Mouse (Mus musculus) gastrocnemius, postnatal 36 days (tissue): ENCODE data around the gene Nr2e1. TPM values are rescaled to one million over a fixed set of nuclear protein-coding genes. Genes with fewer than 3 reads are reported as not detected.

Experiments
- DNase-seq, 2 experiments: peaks; one replicate each; pipeline ENCODE4 v3.0.0; 2022
- intact Hi-C: fragments of 180-260 bp; cut with DNase I; formaldehyde crosslinking; loops from one replicate; pipeline ENCODE4 v1.15.1; 2025
- total RNA-seq, 2 experiments: library from RNA; stranded (reverse); gene quantifications; 2 replicates each; pipeline ENCODE4 v1.2.3; 2021

The Nr2e1 gene
- total RNA-seq, 2 experiments from 2014 or later: not detected

GRCm38 (mm10) chr10:42590261-42591184, 7.1 kb upstream of the Nr2e1 start:
- DNase-seq: no peak
- intact Hi-C loops: no loop called here

DNA sequence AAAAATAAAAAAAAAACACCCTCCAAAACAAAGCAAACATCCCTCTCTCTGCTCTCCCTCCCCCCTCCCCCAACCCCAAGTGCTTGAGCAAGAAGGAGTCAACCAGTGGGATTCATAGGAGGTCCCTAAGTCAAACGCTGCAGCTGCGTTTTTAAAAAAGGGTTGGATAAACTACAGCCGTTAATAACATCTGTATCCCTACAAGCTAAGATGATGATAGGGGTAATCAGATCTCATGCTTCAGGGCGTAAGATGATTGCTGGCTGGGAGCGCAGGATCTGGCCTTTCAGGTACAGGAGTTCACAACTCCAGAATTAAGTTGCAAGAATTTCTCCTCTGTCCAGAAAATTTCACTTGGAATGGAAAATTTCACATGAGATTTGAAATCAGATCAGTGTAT, 6.1 kb upstream of the Nr2e1 start:
- DNase-seq: no peak
- intact Hi-C loops: no loop called here

GRCm38 (mm10) chr10:42587961-42588750, 4.7 kb upstream of the Nr2e1 start:
- intact Hi-C loops: no loop called here
- no peak for DNase-seq

DNA sequence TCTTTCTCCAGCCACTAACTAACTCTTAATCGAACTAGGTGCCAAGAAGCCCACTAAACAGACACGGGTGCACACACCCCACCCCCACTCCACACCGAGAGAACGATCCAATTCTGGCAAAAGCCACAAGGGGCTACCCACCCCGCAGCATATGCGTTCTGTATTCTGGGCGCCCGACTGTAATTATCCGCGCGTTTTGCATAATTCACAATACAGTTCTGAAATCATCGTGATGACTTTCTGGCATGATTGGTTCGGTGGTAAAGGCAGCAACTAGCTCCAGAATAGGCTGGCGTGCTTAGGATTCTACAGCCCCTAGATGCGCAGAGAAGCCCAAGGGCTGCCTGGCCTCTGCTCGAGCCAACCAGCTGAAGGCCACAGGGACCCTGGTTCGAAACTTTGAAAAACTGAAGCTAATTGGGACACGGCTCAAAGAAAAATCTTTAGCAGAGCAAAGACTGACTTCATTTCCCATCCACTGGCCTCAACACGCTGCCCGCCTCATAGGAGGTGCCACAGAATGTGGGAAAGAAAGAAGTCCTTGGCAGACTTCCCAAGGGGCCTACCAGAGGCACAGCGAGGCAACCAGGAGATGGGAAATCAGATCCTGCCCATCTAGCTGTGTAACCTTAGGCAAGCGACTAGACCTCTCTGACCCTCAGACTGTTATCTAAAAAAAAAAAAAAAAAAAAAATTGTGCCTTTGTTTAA, 2.3 kb upstream of the Nr2e1 start:
- intact Hi-C loops: no loop called here
- DNase-seq: no peak

GRCm38 (mm10) chr10:42585156-42585555, 1.7 kb upstream of the Nr2e1 start:
- no peak for DNase-seq
- intact Hi-C loops: no loop called here

DNA sequence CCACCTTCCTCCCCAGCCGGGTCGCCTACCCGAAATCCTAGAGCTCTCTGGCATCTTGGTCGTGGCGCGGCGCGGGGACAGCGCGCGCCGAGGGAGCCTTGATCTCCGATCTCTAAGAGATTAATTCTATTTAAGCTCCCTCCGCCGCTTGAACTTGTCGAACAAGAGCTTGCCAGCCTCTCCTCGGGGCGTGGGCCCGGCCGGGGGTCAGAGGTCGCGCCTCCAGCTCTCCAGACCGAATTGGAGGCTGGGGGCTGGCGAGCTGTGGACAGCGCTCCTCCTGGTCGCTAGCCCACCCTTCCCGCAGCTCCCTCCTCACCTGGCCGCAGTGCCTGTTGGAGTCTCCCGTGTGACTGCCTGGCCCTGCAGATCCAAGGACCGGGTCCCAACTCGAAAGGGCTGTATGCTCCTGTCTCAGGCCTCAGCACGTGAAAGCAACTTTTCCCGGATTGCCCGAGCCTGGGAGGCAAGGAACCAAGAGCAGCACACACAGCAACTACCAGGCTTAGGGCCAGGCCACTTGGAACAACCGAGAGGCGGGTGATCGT, 1.1 kb upstream of the Nr2e1 start:
- no peak for DNase-seq
- intact Hi-C loops: no loop called here

DNA sequence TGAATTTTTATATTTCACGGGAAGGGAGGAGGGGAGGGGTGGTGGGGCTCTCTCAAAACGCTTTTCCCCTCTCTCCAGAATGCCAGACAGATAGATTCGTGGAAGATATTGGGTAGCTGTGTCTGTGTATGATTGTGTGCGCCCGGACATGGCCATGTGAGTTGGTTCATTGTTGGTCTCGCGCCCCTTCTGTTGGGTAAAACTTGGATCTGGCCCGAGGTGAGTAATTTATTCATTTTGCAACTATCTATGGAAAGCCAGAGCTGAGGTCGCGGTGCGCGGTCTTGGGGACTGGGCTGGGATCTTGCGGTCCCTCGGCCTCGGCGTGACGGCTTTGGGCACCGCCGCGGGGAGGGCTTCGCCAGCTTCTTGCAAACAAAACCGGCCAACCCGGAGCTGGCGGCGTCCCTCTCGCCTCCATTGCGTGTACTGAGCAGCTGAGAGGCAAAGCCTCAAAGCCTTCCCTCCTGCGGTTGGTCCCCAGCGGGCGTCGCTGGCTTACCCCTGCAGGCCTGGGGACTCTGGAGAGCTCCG, 537 bp upstream of the Nr2e1 start:
- intact Hi-C loops: no loop called here
- no peak for DNase-seq

DNA sequence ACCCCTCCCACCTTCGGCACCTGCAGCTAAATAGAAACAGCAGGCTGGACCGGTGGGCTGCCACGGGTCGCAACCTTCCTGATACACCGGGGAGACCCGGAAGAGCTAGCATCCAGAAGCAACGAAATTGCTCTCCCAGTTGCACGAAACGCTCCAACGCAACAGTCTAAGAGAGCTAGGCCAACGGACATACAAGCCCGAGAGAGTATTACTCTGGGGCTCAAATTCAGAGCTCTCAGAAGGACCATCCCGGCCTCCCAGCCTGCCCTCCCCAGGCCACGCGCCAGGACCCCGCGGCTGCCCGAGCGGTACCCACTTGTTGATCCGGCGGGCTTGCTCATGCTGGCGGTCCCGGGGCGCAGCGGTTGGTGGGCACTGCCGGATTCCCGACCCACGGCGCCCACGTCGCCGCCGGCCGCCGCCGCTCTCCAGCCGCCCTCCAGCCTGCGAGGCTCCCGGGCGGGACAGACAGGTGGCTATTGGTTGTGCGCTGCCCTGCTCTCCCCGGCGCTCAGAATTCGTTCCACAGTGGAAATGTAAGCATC, 794 bp downstream of the Nr2e1 start:
- intact Hi-C loops: no loop called here
- no peak for DNase-seq

DNA sequence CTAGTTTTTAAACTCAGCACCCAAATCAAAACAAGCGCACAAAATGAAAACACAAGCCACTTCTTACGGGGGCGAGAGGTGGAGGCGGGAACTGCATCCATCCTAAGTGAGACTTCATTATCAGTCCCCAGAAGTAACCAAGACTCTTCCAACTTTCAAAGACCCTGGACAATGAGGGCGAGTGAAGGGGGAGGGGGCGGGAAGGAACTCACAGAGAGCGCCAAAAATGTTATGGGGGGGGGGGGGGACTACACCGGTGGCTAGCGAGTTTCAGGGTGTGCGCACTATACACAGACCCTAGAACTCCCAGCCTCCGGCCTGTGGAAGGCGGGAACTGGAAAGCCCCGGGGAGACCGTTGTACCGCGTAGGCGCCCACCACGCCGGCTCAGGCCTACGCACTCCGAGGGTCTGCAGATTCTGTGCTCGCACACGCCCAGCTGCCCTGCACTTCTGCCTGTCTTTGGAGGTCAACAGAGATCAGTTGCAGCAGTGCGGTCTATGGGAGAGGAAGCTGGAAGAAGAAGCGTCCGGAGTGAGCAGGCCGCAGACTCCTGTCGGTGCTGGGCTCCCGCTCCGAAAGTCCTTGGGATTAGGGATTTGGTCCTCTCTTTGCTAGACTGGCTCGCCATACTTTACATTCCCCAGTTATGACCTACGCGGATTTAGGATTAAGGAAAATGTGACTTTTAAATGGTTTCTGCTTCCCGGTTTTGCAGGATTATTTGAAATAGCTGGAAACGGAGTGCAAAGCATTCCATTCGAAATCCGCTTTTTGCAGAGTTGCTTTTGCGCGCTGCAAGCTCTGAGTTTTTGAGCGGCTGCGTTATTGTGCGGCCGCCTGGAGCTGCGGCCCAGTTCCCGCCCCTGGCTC, 1.5 kb downstream of the Nr2e1 start:
- no peak for DNase-seq
- intact Hi-C loops: no loop called here

DNA sequence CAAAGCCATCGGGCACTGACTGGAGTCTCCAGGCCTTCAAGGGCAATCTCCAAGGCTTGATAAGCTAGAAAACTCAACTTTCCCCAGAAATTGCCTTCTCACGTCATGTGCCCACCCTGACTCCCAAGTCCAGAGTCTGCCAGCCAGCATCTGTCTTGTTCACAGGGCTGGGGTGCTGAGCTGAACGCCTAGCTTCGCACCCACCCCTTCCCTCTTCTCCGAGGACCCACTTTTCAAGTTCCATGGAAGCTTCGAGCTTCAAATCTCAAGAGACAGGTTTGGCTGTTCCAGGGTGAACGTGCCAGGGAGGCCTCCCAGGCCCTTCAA, 2.5 kb downstream of the Nr2e1 start:
- DNase-seq: no peak
- intact Hi-C loops: no loop called here

DNA sequence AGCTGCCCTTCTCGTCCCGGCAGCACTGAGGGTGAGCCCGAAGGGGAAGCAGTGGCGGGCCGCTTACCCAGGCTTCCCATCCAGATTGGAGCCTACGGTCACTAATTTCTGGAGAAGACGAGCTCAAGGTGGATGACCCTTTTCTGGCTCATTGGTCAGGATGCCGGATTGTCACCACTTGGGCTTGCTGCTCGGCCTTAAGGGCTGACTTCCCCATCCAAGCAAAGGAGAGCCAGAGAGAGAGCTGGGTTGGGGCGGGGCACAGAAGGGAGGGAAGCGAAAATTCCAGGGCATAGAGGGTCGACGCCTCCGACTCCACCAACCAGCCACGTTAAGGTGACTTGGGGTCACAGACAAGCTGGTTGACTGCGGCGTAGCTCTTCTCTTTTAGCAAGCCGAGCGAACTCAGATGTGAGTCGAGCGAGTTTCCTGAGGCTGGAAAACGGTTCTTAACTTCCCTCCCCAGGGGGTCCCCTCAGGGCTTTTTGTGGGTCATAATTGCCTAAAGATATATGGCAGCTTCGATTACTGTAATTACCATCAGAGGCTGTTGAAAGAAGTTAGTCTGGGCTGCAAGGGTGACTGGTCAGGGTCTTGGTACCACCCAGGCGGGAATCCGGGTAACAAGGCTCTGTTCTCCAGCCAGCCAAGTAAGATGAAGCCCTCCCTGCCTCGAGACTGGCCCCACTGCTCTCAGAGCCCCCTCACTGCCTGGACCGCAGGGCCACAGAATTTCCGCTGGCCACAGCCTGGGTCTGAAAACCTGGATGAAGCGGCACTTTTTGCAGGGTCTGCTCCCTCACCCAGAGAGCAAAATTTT, 3.1 kb downstream of the Nr2e1 start:
- intact Hi-C loops: no loop called here
- DNase-seq: no peak

DNA sequence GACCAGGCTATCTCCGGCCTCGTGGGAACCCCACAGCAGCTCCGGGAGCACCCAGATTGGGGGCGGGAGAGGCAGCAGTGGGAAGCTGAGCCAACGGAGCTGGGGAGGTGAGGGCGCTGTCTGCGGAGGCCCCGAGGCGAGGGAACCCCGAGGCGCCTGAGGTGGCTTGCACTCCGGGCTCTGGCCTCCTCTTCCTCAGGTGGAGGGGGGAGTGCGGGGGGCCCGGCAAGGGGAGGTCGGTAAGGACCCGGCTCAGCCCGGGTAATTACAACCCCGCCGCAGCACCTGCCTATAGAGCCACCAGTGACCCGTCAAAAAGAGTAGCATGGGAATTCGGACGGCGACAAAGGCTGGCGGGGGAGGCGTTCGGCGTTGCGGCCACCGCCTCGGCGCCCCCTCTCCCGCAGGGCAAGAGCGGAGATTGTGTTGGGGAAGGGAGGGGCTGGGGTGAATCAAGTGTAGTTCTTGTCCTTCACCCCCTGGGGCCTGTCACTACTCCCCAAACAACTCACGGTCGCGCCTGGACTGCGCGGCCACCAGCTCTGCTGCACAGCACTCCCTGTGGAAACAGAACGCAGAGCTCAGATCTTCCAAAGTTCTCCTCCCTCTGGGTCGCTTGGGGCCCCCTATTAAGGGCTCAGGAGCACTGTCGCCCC, 3.8 kb downstream of the Nr2e1 start:
- no peak for DNase-seq
- intact Hi-C loops: no loop called here

- intact Hi-C loops: no loop called here
These were observed 4.5 kb downstream of the Nr2e1 start for GRCm38 (mm10) chr10:42578698-42579474.

DNA sequence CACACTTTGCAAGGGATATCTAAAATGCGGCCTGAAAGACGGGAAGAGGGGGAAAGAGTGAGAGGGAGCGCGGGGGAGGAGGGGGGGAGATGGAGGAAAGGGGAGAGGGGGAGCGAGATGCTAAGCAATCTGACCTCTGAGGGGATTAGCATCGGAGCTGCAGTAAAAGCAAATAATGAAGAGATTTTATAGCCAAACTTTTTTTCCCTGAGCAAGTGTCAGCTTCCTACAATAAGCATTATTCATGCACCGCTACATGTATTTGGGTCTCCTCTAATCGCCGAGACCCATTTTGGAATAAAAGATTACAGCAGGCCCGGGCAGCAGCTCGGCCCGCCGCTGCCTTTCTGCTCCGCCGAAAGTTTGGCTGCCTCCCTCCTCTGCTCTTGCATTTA, 5.2 kb downstream of the Nr2e1 start:
- DNase-seq: no peak
- intact Hi-C loops: no loop called here

More at GRCm38 (mm10) chr10:42578698-42579474, 4.5 kb downstream of the Nr2e1 start:
- DNase-seq: no peak

DNA sequence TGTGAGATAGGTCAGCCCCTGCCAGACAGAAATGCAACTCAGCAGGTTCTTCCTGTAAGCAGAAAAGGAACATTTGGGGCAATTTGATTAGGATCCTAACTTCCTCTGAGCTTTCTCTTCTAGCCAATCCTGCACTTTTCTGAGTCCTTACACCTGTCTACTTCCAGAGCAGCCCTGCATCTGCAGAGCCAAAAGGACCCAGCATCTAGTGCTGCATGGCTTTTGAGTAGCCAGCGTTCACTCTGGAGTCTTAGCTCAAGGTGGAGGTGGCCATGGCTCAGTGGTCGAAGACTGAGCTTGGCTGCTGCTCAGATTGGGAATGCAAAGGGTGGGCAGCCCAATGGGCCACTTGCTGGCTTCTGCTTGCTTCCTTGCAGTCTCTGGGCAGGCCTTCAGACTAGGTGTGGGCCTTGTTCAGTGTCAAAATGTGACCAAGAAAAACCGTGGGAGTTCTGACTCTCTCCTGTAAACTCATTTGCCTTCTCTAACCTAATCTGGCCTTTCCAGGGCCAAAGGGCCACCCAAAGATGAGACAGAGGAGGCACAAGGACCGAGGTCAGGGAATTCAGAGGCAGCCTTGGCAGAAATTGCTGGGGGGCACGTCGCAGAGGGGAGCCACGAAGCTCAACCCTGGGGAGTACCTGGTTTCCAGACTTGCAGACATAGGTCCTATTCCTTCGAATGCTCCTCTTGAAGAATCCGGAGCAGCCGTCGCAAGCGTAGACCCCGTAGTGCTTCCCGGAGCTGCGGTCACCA, 5.7 kb downstream of the Nr2e1 start:
- no peak for DNase-seq
- intact Hi-C loops: no loop called here

GRCm38 (mm10) chr10:42574639-42575038, 8.8 kb downstream of the Nr2e1 start:
- intact Hi-C loops: no loop called here
- no peak for DNase-seq

GRCm38 (mm10) chr10:42572971-42573370, 10.5 kb downstream of the Nr2e1 start:
- DNase-seq: no peak
- intact Hi-C loops: no loop called here
